Mouse (Mus musculus) small intestine, adult 2 months (tissue): ENCODE measurements at regions not wholly inside any gene's neighbourhood (a gene's known extent, or its start where the extent isn't known, plus 50 kb on each side); places are given as distances from the start of the nearest gene placed in this dataset.

ENCODE experiments used
- CTCF ChIP-seq: fragments of 200-500 bp; IDR thresholded peaks from 2 replicates; pipeline ENCODE4 v1.5.1; 2012; ENCODE audit warnings: low read depth, mild to moderate bottlenecking, control low read depth, inconsistent platforms, low read length, moderate library complexity, mixed read lengths; ENCODE audit not compliant: insufficient replicate concordance, insufficient read length; ENCODE audit errors: extremely low read depth
- POLR2A ChIP-seq: fragments of 200-500 bp; IDR thresholded peaks from 2 replicates; pipeline ENCODE4 v1.6.1; 2012; ENCODE audit warnings: low read depth, mild to moderate bottlenecking, control low read depth, inconsistent platforms, low read length, moderate library complexity

DNA sequence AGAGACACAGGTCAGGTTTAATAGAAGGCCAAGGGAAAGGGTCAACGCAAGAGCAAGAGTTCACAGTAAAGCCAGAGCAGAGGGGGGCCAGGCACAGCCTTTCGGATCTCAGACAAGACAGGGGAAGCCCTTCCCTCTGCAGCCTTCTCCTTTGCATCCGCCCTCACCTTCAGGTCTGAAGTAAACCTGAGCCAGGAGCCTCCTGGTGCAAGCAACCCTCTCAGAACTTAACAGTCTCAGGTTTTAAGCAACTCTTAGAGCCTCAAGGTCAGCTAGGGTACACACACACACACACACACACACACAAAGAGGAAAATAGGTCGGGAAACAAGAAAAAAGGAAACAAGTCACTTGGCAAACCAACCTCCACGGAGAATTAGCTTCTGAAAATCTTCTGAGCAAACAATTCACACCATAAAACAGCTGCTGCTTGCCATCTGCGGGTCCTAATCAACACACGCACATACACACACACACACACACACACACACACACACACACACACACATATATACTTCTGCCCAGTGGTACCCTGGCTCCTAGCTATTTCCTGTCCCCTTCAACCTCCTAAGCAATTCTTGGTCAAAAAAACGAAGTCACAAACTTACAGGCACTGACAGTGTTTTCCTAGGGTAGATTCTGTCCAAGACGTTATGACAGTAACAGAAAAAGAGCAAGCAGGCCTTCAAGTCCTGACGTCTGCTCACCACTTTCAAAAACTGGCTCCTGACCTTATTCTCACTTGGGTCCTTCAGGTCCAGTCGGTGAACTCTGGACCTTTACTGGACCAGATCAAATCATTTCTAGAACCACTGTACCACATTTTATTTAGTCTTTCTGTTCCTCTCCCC, 196.4 kb downstream of the Sox4 start:
- TF ChIP-seq CTCF = no peak
- TF ChIP-seq POLR2A = no peak
